Mouse (Mus musculus) gastrocnemius, postnatal 4 days (tissue): ENCODE results near the gene Cdh23. TPM values are rescaled to one million over a fixed set of nuclear protein-coding genes. Genes with fewer than 3 reads are reported as not detected.

ENCODE experiments used
- DNase-seq, 2 experiments: peaks; one replicate each; pipeline ENCODE4 v3.0.0; 2021 to 2022; ENCODE audit warnings: low spot score in 2 of 2, mixed read lengths in 2 of 2
- total RNA-seq, 2 experiments: library from RNA; stranded (reverse); gene quantifications; 2 replicates each; pipeline ENCODE4 v1.2.3; 2021

Gene Cdh23
- total RNA-seq, 2 experiments from 2014 or later, result 2.3 to 2.9 TPM

- DNase-seq, result no peak
Observed at GRCm38 (mm10) chr10:60268738-60269137, 427.6 kb downstream of the Cdh23 start.

- no peak for DNase-seq
Observed at GRCm38 (mm10) chr10:60266842-60267401, 429.4 kb downstream of the Cdh23 start.

GRCm38 (mm10) chr10:60265252-60265651 is 431.0 kb downstream of the Cdh23 start:
- peak in 1 of 2 experiments; percentile 53 for DNase-seq

GRCm38 (mm10) chr10:60263351-60263750 is 432.9 kb downstream of the Cdh23 start:
- DNase-seq, result no peak

- DNase-seq, result peak; percentile 74 to 86
Observed at GRCm38 (mm10) chr10:60262386-60262785, 433.9 kb downstream of the Cdh23 start.

GRCm38 (mm10) chr10:60261530-60261929 is 434.8 kb downstream of the Cdh23 start:
- no peak for DNase-seq

- no peak for DNase-seq
Observed at GRCm38 (mm10) chr10:60260557-60261294, 435.6 kb downstream of the Cdh23 start.

GRCm38 (mm10) chr10:60257261-60257825 is 438.9 kb downstream of the Cdh23 start:
- no peak for DNase-seq

GRCm38 (mm10) chr10:60256088-60256487 is 440.2 kb downstream of the Cdh23 start:
- DNase-seq, result no peak

Other genes starting within 250 kb of the Cdh23 start
- gene Slc29a3, start 56.3 kb upstream of the Cdh23 start, total RNA-seq, result 1 to 10 TPM; 8.8 to 9.1 TPM
- 10 to 100 TPM; 15.2 to 16.1 TPM for gene Unc5b, start 135.1 kb upstream of the Cdh23 start, total RNA-seq